In the genomic region with DNA sequence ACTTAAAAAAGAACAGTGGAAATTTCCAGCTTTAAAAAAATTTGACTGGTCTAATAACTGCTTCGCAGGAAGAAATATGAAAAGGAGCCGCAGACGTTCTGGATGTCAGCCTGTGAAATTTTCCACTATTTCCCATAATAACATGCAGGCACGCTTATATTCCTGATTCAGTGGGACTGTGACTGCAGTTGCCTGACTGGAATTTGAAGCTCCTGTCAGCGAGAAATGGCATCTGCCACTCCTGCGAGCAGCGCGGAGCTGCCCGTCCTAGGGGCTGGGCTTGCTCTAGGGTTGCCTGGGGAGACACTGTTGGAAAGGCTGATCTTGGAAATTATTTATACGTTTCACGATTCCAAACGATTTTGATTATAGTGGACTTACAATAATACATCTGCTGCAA, we compare ENCODE assay signal across 10 mouse cellular contexts. TPM values are rescaled to one million over a fixed set of nuclear protein-coding genes. Genes with fewer than 3 reads are reported as not detected.
DNase-seq lines count a peak whose midpoint lies in the region; ATAC-seq and TF ChIP-seq lines count a peak whose summit lies in the region.
"Had no signal": no experiment of that assay in that cellular context is flagged by ENCODE, and none has a peak within 500 bp of the region (broad histone marks: within the 10 kb centered on the region; RNA-seq: fewer than 3 reads in every experiment).

No protein-coding gene starts in this region.

- H3K4me3 ChIP-seq in kidney, adult 2 months (ENCODE audit: insufficient read depth, low read depth, low read length) = no peak overlapping the region
- H3K4me3 ChIP-seq in brown adipose tissue, adult 24 weeks (ENCODE audit: insufficient read depth, low read depth, low read length) = no peak overlapping the region
- no peak overlapping the region for H3K4me3 ChIP-seq in midbrain, embryonic 13.5 days (replicated peaks)
- H3K4me3 ChIP-seq: liver, embryonic 13.5 days had no signal

- intact Hi-C loops in gastrocnemius, postnatal 14 days (cut with DNase I; ENCODE audit: low total_unique reads) = no loop called here

- no peaks in the 10 kb centered on the region for H3K27me3 ChIP-seq in kidney, adult 2 months (replicated peaks; ENCODE audit: control insufficient read depth, insufficient read depth, low read length)
- no peaks in the 10 kb centered on the region for H3K27me3 ChIP-seq in midbrain, embryonic 13.5 days

- H3K27ac ChIP-seq in kidney, adult 2 months (ENCODE audit: insufficient read depth, low read depth, low read length) = peak overlapping the region; percentile 61; the same call in 1 of the 2 replicates
- H3K27ac ChIP-seq in brown adipose tissue, adult 24 weeks (replicated peaks; ENCODE audit: low read depth, low read length) = 0 out of 2 replicates have a peak overlapping the region, but pooled peaks have one; percentile 21
- peak overlapping the region; percentile 51; the same call in 1 of the 2 replicates for H3K27ac ChIP-seq in midbrain, embryonic 13.5 days
- H3K27ac ChIP-seq: liver, embryonic 13.5 days had no signal

- TF ChIP-seq POLR2A in kidney, adult 2 months (IDR thresholded peaks at IDR 0.05; ENCODE audit: low read depth, low read length) = no peak

- H3K4me1 ChIP-seq in kidney, adult 2 months (ENCODE audit: control insufficient read depth, insufficient read depth, low read length) = peaks cover 53% of the 10 kb centered on the region
- peaks cover 29% of the 10 kb centered on the region for H3K4me1 ChIP-seq in brown adipose tissue, adult 24 weeks (ENCODE audit: control insufficient read depth, insufficient read depth, insufficient read length, low read length)
- peaks cover 39% of the 10 kb centered on the region for H3K4me1 ChIP-seq in midbrain, embryonic 13.5 days (replicated peaks)

- H3K9me3 ChIP-seq in midbrain, embryonic 13.5 days = no peaks in the 10 kb centered on the region
- H3K9me3 ChIP-seq: liver, embryonic 13.5 days had no signal

- 34% methylated on average over 12 of the region's 12 CpGs for WGBS in kidney, adult 2 months
- 58% methylated on average over 12 of the region's 12 CpGs for WGBS in midbrain, embryonic 13.5 days

- H3K36me3 ChIP-seq in kidney, adult 2 months (ENCODE audit: control insufficient read depth, insufficient read depth, low read length) = no peaks in the 10 kb centered on the region; the same call in 1 of the 2 replicates
- H3K36me3 ChIP-seq in midbrain, embryonic 13.5 days = no peaks in the 10 kb centered on the region
- H3K36me3 ChIP-seq: liver, embryonic 13.5 days had no signal

- TF ChIP-seq CTCF in kidney, adult 2 months (conservative IDR thresholded peaks at IDR 0.05; ENCODE audit: insufficient read depth, insufficient read length, low read depth, low read length) = no peak

- no peak overlapping the region for H3K9ac ChIP-seq in midbrain, embryonic 13.5 days (replicated peaks)
- H3K9ac ChIP-seq: liver, embryonic 13.5 days had no signal

- no peak overlapping the region for H3K4me2 ChIP-seq in midbrain, embryonic 13.5 days (replicated peaks)
- H3K4me2 ChIP-seq: liver, embryonic 13.5 days had no signal

- DNase-seq in gastrocnemius, adult 18-20 months (ENCODE audit: low spot score) = peak; percentile 30
- no peak for DNase-seq in gastrocnemius, postnatal 14 days
- peak; percentile 60 for DNase-seq in kidney, adult 2 months
- DNase-seq in kidney, adult 8-10 months = no peak
- no peak for DNase-seq in adipocyte (ENCODE audit: low spot score)
- no peak for DNase-seq in left cerebral cortex, adult 11 months (ENCODE audit: low spot score)
- DNase-seq: liver, embryonic 13.5 days had no signal

- ATAC-seq in midbrain, embryonic 13.5 days = no peak
- ATAC-seq: CD4-positive, CD25-positive, alpha-beta regulatory T cell, adult 4 months had no signal

RNA-seq across cellular contexts. Expression of gene Ncoa3, which starts 17.9 kb away (rescaled TPM):
- total RNA-seq in gastrocnemius, adult 18-20 months (2021) = 10 to 100 TPM; 14.6 to 20.4 TPM
- 10 to 100 TPM; 11.1 to 13.9 TPM for total RNA-seq in gastrocnemius, postnatal 14 days (2021)
- polyA plus RNA-seq in kidney, adult 2 months (2012; rRNA removed) = 36.3 and 42.0 TPM in 2 replicates
- 7.8 and 10.1 TPM in 2 replicates for polyA plus RNA-seq in brown adipose tissue, adult 24 weeks (2012; ENCODE audit: insufficient read depth, insufficient read length, missing spikeins)
- polyA plus RNA-seq in midbrain, embryonic 13.5 days (2015; fragmentation: Nextera tagmentation; extraction: Ambion mirVana) = 14.3 and 14.4 TPM in 2 replicates

Comparison
In these comparisons a context has a peak if more than half of its experiments do, and no peak if none do; other contexts are left out.
1. DNase-seq: peak in gastrocnemius, adult 18-20 months (single experiment) and kidney, adult 2 months (single experiment); none in gastrocnemius, postnatal 14 days (single experiment), kidney, adult 8-10 months (0 of 2), adipocyte (single experiment) and left cerebral cortex, adult 11 months (single experiment).
2. Peak in every context shown above with its lines, with median percentiles within 50 percentile points of each other: H3K27ac ChIP-seq.